Mouse (Mus musculus) thymus, adult 2 months (tissue): ENCODE results near the gene Kpna7.

Experiments
- CTCF ChIP-seq: fragments of 200-500 bp; IDR thresholded peaks from 2 replicates; pipeline ENCODE4 v1.5.1; 2012; ENCODE audit warnings: mild to moderate bottlenecking, control low read depth, low read length, moderate library complexity, borderline replicate concordance; ENCODE audit not compliant: control insufficient read depth, poor library complexity, insufficient read depth; ENCODE audit errors: extremely low read depth
- POLR2A ChIP-seq: fragments of 200-500 bp; IDR thresholded peaks from 2 replicates; pipeline ENCODE4 v1.6.1; 2012; ENCODE audit warnings: mild to moderate bottlenecking, low read length, control low read depth, moderate library complexity; ENCODE audit not compliant: control insufficient read depth, poor library complexity, insufficient read depth; ENCODE audit errors: extremely low read depth

- TF ChIP-seq POLR2A (no peak), CTCF (no peak)
Observed at GRCm38 (mm10) chr5:145105694-145106275, 22.0 kb upstream of the Kpna7 start.
